Mouse (Mus musculus) midbrain, embryonic 14.5 days (tissue): ENCODE data around the gene Tmem88b. TPM values are rescaled to one million over a fixed set of nuclear protein-coding genes. Genes with fewer than 3 reads are reported as not detected.

ENCODE experiments used
- ATAC-seq: fragments of 200-750 bp; cut with Nextera tagmentation; 2 replicates; pipeline ENCODE4 v1.8.0; 2017; ENCODE audit warnings: moderate number of reproducible peaks, moderate library complexity; ENCODE audit not compliant: low FRiP score, low TSS enrichment
- DNase-seq: peaks from one replicate; pipeline ENCODE4 v3.0.0-alpha.2; 2015
- H3K27ac ChIP-seq: fragments of 300-500 bp; sonication (generic); replicated peaks from 2 replicates; pipeline ENCODE4 v1.5.1; 2014; ENCODE audit warnings: mild to moderate bottlenecking, low read depth, low read length, moderate library complexity
- H3K27me3 ChIP-seq: fragments of 300-500 bp; sonication (generic); 2 replicates; pipeline ENCODE4 v1.6.1; 2014; ENCODE audit warnings: low read length, control low read depth, mixed read lengths; ENCODE audit not compliant: control insufficient read depth, insufficient read depth
- H3K36me3 ChIP-seq: fragments of 300-500 bp; sonication (generic); 2 replicates; pipeline ENCODE4 v1.6.1; 2014; ENCODE audit warnings: low read length, control low read depth; ENCODE audit not compliant: control insufficient read depth, insufficient read depth
- H3K4me1 ChIP-seq: fragments of 300-500 bp; sonication (generic); 2 replicates; pipeline ENCODE4 v1.6.1; 2014; ENCODE audit warnings: mild to moderate bottlenecking, antibody characterized with exemption, low read length, control low read depth; ENCODE audit not compliant: control insufficient read depth, insufficient read depth
- H3K4me2 ChIP-seq: fragments of 300-500 bp; sonication (generic); 2 replicates; pipeline ENCODE4 v1.6.1; 2014; ENCODE audit warnings: mild to moderate bottlenecking, low read length, moderate library complexity
- H3K4me3 ChIP-seq: fragments of 300-500 bp; sonication (generic); replicated peaks from 2 replicates; pipeline ENCODE4 v1.5.1; 2014; ENCODE audit warnings: low read depth, low read length
- H3K9ac ChIP-seq: fragments of 300-500 bp; sonication (generic); replicated peaks from 2 replicates; pipeline ENCODE4 v1.6.1; 2014; ENCODE audit warnings: mild to moderate bottlenecking, low read length, moderate library complexity
- H3K9me3 ChIP-seq: fragments of 300-500 bp; sonication (generic); 2 replicates; pipeline ENCODE4 v1.6.1; 2016; ENCODE audit warnings: low read length, control low read depth, mixed read lengths; ENCODE audit not compliant: control insufficient read depth
- WGBS: fragments of 180-500 bp; shearing (Covaris S2); extraction: QIAGEN DNeasy Blood & Tissue Kit; methylation state at CpG from one replicate; pipeline ENCODE4 v1.1.7; 2014; 5-methylcytosine and 5-hydroxymethylcytosine counted together
- microRNA-seq: library from miRNA; unstranded; fragments of <30 nt; microRNA quantifications from one replicate; pipeline ENCODE4, GENCODE M21; 2016
- polyA plus RNA-seq: library from polyadenylated mRNA; unstranded; fragments of >200 nt; fragmentation: Nextera tagmentation; extraction: Ambion mirVana; gene quantifications from 2 replicates; pipeline ENCODE4 v1.2.1, GENCODE M21; 2014

The Tmem88b gene
- polyA plus RNA-seq, 1 experiment from 2014 or later: 0.51 TPM

- H3K27ac ChIP-seq: no peak overlapping the region
- H3K4me1 ChIP-seq: peaks cover 18% of the 10 kb centered on the region
- DNase-seq (no peak), ATAC-seq (no peak)
- H3K4me3 ChIP-seq: no peak overlapping the region
- H3K9me3 ChIP-seq: no peaks in the 10 kb centered on the region
- no peak overlapping the region; the same call in 1 of the 2 replicates for H3K4me2 ChIP-seq
- WGBS: 90% methylated on average over 10 of the region's 10 CpGs
- H3K36me3 ChIP-seq: peaks cover 31% of the 10 kb centered on the region
- H3K9ac ChIP-seq: no peak overlapping the region; the same call in 1 of the 2 replicates
- H3K27me3 ChIP-seq: no peaks in the 10 kb centered on the region
These were observed 52.4 kb downstream of the Tmem88b start for GRCm38 (mm10) chr4:155733267-155733666.

Small RNAs within 50 kb of the gene (microRNA-seq; reads per million reads assigned to microRNA genes)
- gene Gm27743: not detected

Other genes with a start within 250 kb of the Tmem88b start
- 70.4 and 95.1 TPM in 2 replicates for gene Nadk, start 223.5 kb downstream of the Tmem88b start, polyA plus RNA-seq
- gene Slc35e2, start 184.5 kb downstream of the Tmem88b start, polyA plus RNA-seq: 15.6 and 19.9 TPM in 2 replicates
- 49.4 and 49.9 TPM in 2 replicates for gene Cdk11b, start 161.0 kb downstream of the Tmem88b start, polyA plus RNA-seq
- gene Gm10563, start 140.5 kb downstream of the Tmem88b start, polyA plus RNA-seq: not detected in 2 replicates
- 2.5 and 3.9 TPM in 2 replicates for gene Mmp23, start 132.5 kb downstream of the Tmem88b start, polyA plus RNA-seq
- gene Mib2, start 116.7 kb downstream of the Tmem88b start, polyA plus RNA-seq: 39.6 and 40.8 TPM in 2 replicates
- gene Fndc10, start 91.5 kb downstream of the Tmem88b start, polyA plus RNA-seq: 6.3 and 13.8 TPM in 2 replicates
- 162 and 177 TPM in 2 replicates for gene Ssu72, start 81.1 kb downstream of the Tmem88b start, polyA plus RNA-seq
- 7.5 and 19.8 TPM in 2 replicates for gene Tmem240, start 51.1 kb downstream of the Tmem88b start, polyA plus RNA-seq
- 77.4 and 79.8 TPM in 2 replicates for gene Atad3a, start 24.8 kb downstream of the Tmem88b start, polyA plus RNA-seq
- gene Vwa1, start 11.2 kb downstream of the Tmem88b start, polyA plus RNA-seq: 18.0 and 24.4 TPM in 2 replicates
- gene Ankrd65, start 4.6 kb upstream of the Tmem88b start, polyA plus RNA-seq: not detected in 2 replicates
- 255 and 298 TPM in 2 replicates for gene Mrpl20, start 17.0 kb upstream of the Tmem88b start, polyA plus RNA-seq
- 134 and 162 TPM in 2 replicates for gene Ccnl2, start 26.6 kb upstream of the Tmem88b start, polyA plus RNA-seq
- 118 and 129 TPM in 2 replicates for gene Aurkaip1, start 45.4 kb upstream of the Tmem88b start, polyA plus RNA-seq
- gene Mxra8, start 53.8 kb upstream of the Tmem88b start, polyA plus RNA-seq: 6.0 and 17.5 TPM in 2 replicates
- gene Dvl1, start 61.5 kb upstream of the Tmem88b start, polyA plus RNA-seq: 15.3 and 18.0 TPM in 2 replicates
- 0.31 and 0.57 TPM in 2 replicates for gene Tas1r3, start 77.5 kb upstream of the Tmem88b start, polyA plus RNA-seq
- 24.6 and 31.2 TPM in 2 replicates for gene Cptp, start 83.6 kb upstream of the Tmem88b start, polyA plus RNA-seq
- gene Ints11, start 83.7 kb upstream of the Tmem88b start, polyA plus RNA-seq: 78.2 and 83.2 TPM in 2 replicates
- 45.8 and 54.5 TPM in 2 replicates for gene Pusl1, start 105.9 kb upstream of the Tmem88b start, polyA plus RNA-seq
- 76.6 and 84.8 TPM in 2 replicates for gene Acap3, start 105.9 kb upstream of the Tmem88b start, polyA plus RNA-seq
- 131 and 138 TPM in 2 replicates for gene Ube2j2, start 158.0 kb upstream of the Tmem88b start, polyA plus RNA-seq
- gene C1qtnf12, start 176.4 kb upstream of the Tmem88b start, polyA plus RNA-seq: 7.1 and 8.3 TPM in 2 replicates
- 36.3 and 38.7 TPM in 2 replicates for gene B3galt6, start 206.8 kb upstream of the Tmem88b start, polyA plus RNA-seq
- gene Sdf4, start 207.0 kb upstream of the Tmem88b start, polyA plus RNA-seq: 105 and 112 TPM in 2 replicates
- gene Tnfrsf4, start 228.0 kb upstream of the Tmem88b start, polyA plus RNA-seq: 0.47 and 0.49 TPM in 2 replicates
- 1.4 and 2.4 TPM in 2 replicates for gene Tnfrsf18, start 240.3 kb upstream of the Tmem88b start, polyA plus RNA-seq